Mouse (Mus musculus): ENCODE measurements at regions not wholly inside any gene's neighbourhood (a gene's known extent, or its start where the extent isn't known, plus 50 kb on each side); places are given as distances from the start of the nearest gene placed in this dataset.
A peak's percentile ranks its signal among the peaks of the same experiment; 100 is the strongest.

DNA sequence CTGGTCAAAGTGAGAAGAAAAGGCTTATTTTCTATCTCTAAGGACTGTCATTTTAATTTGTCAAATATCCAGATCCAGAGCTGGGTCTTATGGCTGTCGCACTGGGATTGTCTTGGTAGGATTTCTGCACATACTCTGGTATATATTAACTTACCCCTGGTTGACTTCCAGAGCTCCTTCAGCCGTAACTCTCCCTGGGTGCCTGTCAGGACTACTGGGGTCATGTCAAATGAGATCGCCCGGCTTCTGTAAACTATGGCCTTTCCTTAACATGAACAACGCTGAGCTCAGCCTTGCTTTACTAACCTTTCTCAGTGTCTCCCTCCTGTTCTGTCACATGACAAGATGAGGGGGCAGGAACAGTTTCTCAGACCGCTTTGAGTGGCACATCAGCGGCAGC is 88.1 kb downstream of the Lrrc30 start:
- H3K4me2 ChIP-seq (ENCODE audit: low read length), result no peak overlapping the region
- 95% methylated on average over 7 of the region's 7 CpGs for WGBS
- no peak overlapping the region for H3K27ac ChIP-seq (replicated peaks; ENCODE audit: low read depth, low read length)

DNA sequence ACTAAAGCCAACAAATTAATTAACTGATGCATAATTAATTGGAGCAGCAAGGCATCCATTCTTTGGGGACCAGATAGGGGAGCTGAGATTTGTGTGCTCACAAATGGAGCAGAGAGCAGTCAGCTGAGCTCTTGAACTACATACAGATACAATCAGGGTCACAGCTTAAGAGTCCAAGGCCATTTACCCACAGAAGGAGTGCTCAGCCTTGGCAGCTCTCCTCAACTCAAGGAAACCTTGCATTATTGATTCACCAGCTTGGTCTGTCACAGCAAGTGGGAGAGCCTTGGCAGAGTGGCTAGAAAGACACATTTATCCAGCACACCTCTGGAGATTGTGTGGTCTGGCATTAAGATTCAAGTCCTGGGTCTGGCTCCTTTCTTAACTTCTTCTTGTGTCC is 100.2 kb downstream of the Lrrc30 start:
- no peak for ATAC-seq (ENCODE audit: low FRiP score, low TSS enrichment)
- Histone ChIP-seq H3K9ac (replicated peaks; ENCODE audit: low read length) (no peak overlapping the region), H3K9me3 (ENCODE audit: control insufficient read depth, low read length) (no peaks in the 10 kb centered on the region), H3K27me3 (ENCODE audit: control insufficient read depth, insufficient read depth, low read length) (no peaks in the 10 kb centered on the region), H3K27ac (replicated peaks; ENCODE audit: low read depth, low read length) (no peak overlapping the region), H3K4me2 (ENCODE audit: low read length) (no peak overlapping the region), H3K36me3 (ENCODE audit: control insufficient read depth, insufficient read depth, low read length) (no peaks in the 10 kb centered on the region), H3K4me3 (replicated peaks; ENCODE audit: low read depth, low read length) (no peak overlapping the region), H3K4me1 (ENCODE audit: control insufficient read depth, insufficient read depth, low read length) (no peaks in the 10 kb centered on the region)
- DNase-seq, result peak; percentile 28

More for the DNA sequence above, 88.1 kb downstream of the Lrrc30 start:
- Histone ChIP-seq H3K4me3 (replicated peaks; ENCODE audit: low read depth, low read length) (no peak overlapping the region), H3K9ac (replicated peaks; ENCODE audit: low read length) (no peak overlapping the region), H3K36me3 (ENCODE audit: control insufficient read depth, insufficient read depth, low read length) (no peaks in the 10 kb centered on the region), H3K9me3 (ENCODE audit: control insufficient read depth, low read length) (no peaks in the 10 kb centered on the region), H3K4me1 (ENCODE audit: control insufficient read depth, insufficient read depth, low read length) (no peaks in the 10 kb centered on the region), H3K27me3 (ENCODE audit: control insufficient read depth, insufficient read depth, low read length) (no peaks in the 10 kb centered on the region)
- ATAC-seq (ENCODE audit: low FRiP score, low TSS enrichment), result no peak
- DNase-seq, result no peak

DNA sequence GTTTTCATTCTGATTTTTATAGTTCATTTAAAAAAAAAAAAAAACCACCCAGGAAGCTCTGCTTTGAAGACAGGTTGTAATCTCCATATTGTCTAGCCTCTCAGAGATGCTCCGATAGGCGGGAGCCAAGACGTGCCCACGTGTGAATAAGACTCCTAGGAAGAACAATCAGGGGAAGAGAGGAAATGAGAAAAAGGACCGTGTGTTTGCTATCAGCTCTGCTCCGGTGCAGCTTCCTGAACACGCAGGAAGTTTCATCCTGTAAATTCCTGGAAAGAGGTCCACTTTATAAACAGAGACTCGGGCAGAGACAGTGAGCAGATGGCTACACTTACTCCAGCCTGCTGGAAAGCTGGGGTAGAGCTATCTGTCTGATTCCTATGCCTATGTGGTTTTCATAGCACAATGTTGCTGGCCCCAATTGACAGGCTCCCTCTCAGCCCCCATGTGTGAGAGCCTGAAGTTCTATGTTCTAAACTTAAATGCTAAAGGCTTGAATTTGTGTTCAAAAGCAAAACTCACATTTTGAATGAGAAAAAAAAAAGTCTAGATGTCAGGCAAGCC is 111.6 kb downstream of the Lrrc30 start:
- no peak for ATAC-seq (ENCODE audit: low FRiP score, low TSS enrichment)
- H3K27ac ChIP-seq (replicated peaks; ENCODE audit: low read depth, low read length), result no peak overlapping the region
- WGBS, result 82% methylated on average over 8 of the region's 8 CpGs

DNA sequence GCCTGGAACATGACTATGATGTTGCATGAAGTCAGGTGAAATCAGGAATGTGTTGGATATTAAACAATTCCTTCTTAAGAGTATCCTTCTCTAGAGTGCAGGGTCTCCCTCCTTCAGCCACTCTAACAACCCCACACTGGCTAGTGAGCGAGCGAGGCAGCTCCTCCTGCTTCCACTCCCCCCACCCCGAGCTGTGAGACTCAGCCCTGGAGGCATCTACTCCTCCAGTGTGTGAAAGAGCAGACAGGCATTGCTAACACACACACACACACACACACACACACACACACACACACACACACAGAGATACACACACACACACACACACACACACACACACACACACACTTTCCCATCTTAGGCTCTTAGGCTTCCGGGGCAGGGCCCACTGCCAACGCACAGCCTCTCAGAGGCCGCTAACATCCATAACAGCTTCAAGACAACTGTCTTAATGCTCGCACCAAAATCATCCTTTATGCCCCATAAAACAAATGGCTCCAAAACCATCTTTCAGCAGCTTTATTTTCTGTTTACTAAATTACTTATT is 116.8 kb downstream of the Lrrc30 start:
- H3K9me3 ChIP-seq (ENCODE audit: control insufficient read depth, low read length), result no peaks in the 10 kb centered on the region
- no peaks in the 10 kb centered on the region for H3K36me3 ChIP-seq (ENCODE audit: control insufficient read depth, insufficient read depth, low read length)
- H3K4me3 ChIP-seq (replicated peaks; ENCODE audit: low read depth, low read length), result no peak overlapping the region
- H3K27me3 ChIP-seq (ENCODE audit: control insufficient read depth, insufficient read depth, low read length), result no peaks in the 10 kb centered on the region
- 83% methylated on average over 7 of the region's 7 CpGs for WGBS
- ATAC-seq (ENCODE audit: low FRiP score, low TSS enrichment) (no peak), DNase-seq (no peak)
- no peak overlapping the region for H3K9ac ChIP-seq (replicated peaks; ENCODE audit: low read length)
- no peak overlapping the region for H3K27ac ChIP-seq (replicated peaks; ENCODE audit: low read depth, low read length)
- H3K4me2 ChIP-seq (ENCODE audit: low read length), result no peak overlapping the region
- H3K4me1 ChIP-seq (ENCODE audit: control insufficient read depth, insufficient read depth, low read length), result no peaks in the 10 kb centered on the region

More for the DNA sequence above, 111.6 kb downstream of the Lrrc30 start:
- no peak overlapping the region for H3K4me2 ChIP-seq (ENCODE audit: low read length)
- no peaks in the 10 kb centered on the region for H3K9me3 ChIP-seq (ENCODE audit: control insufficient read depth, low read length)
- no peaks in the 10 kb centered on the region for H3K36me3 ChIP-seq (ENCODE audit: control insufficient read depth, insufficient read depth, low read length)
- no peak overlapping the region for H3K4me3 ChIP-seq (replicated peaks; ENCODE audit: low read depth, low read length)
- H3K4me1 ChIP-seq (ENCODE audit: control insufficient read depth, insufficient read depth, low read length), result no peaks in the 10 kb centered on the region
- no peak overlapping the region for H3K9ac ChIP-seq (replicated peaks; ENCODE audit: low read length)
- no peaks in the 10 kb centered on the region for H3K27me3 ChIP-seq (ENCODE audit: control insufficient read depth, insufficient read depth, low read length)
- no peak for DNase-seq

DNA sequence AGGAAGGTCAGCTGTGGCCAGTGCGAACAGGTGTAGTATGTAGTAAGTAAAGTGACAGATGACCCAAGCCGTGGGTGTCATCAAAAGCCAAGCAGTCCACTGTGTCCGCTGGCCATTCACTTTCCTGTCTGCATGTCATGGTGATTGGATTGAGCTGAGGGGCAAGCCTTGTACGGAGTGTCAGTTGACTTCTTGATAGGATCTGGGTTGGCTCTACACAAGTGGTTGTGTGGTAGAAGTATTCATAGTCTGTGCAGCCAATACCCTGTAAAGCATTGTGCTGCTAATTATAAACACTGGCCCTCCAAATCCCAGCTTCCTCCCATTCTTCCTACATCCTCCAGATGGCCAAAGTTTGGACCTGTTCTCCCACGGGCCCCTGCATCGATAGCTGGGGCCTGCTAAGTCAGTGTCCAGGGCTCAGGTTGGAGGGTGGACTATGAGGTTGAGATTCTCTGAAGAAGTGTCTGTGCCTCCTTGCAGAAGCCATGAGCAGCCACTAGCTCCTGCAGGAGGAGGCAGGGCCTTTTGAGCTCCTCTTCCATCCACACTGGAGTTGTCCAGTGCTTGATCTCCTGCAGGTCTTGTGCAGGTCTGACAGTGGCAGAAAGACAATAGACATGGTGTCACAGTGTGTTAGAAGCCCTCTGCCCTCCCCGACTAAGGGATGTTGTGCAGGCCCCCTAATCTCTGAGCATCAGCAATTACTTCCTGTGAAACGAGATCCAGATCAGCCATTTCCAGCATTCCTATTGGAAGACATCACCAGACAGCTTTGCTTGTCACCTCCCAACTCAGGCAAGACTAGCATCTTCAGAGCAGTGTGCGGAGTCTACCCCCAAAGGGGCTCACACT is 117.9 kb downstream of the Lrrc30 start:
- Histone ChIP-seq H3K4me1 (ENCODE audit: control insufficient read depth, insufficient read depth, low read length) (no peaks in the 10 kb centered on the region), H3K4me3 (replicated peaks; ENCODE audit: low read depth, low read length) (no peak overlapping the region), H3K4me2 (ENCODE audit: low read length) (no peak overlapping the region), H3K27ac (replicated peaks; ENCODE audit: low read depth, low read length) (no peak overlapping the region), H3K9ac (replicated peaks; ENCODE audit: low read length) (no peak overlapping the region), H3K9me3 (ENCODE audit: control insufficient read depth, low read length) (no peaks in the 10 kb centered on the region), H3K36me3 (ENCODE audit: control insufficient read depth, insufficient read depth, low read length) (no peaks in the 10 kb centered on the region), H3K27me3 (ENCODE audit: control insufficient read depth, insufficient read depth, low read length) (no peaks in the 10 kb centered on the region)
- DNase-seq (no peak), ATAC-seq (ENCODE audit: low FRiP score, low TSS enrichment) (no peak)
- 76% methylated on average over 9 of the region's 9 CpGs for WGBS

DNA sequence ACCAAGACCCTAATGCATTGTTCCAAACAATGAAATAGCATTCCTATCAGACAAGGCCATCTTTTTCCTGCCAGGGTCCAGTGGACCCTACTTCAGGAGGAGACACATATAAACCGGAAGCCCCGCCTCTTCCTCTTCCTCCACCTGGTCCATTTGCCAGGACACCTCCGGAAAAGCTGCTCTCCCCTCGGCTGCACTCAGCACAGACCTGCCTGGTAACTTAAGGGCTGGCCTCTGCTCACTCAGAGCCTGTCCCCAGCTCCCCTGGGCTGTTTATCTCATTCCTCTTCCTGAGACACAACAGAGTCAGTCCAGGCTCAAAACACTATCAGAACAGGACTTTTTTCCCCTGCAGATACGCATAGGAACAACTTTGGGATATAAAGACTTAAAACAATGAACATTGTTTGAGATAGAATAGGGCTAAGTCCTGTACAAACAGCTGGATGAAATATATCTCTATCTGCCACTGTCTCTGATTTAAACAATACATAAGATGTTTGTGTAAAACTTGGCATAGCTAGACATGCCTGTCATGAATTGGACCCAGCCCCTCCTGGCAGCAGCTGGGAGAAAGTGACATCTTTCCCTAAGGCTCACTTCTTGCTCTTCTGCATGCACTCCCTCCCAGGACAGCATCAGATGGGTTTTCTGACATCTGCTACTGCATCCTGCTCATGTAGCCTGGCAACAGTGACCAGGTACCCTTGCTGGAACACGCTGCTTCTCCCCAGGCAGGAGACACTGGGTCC is 119.6 kb downstream of the Lrrc30 start:
- Histone ChIP-seq H3K4me2 (ENCODE audit: low read length) (no peak overlapping the region), H3K9me3 (ENCODE audit: control insufficient read depth, low read length) (no peaks in the 10 kb centered on the region), H3K9ac (replicated peaks; ENCODE audit: low read length) (no peak overlapping the region), H3K4me1 (ENCODE audit: control insufficient read depth, insufficient read depth, low read length) (no peaks in the 10 kb centered on the region), H3K4me3 (replicated peaks; ENCODE audit: low read depth, low read length) (no peak overlapping the region), H3K36me3 (ENCODE audit: control insufficient read depth, insufficient read depth, low read length) (no peaks in the 10 kb centered on the region), H3K27me3 (ENCODE audit: control insufficient read depth, insufficient read depth, low read length) (no peaks in the 10 kb centered on the region), H3K27ac (replicated peaks; ENCODE audit: low read depth, low read length) (0 out of 2 replicates have a peak overlapping the region, but pooled peaks have one; percentile 13)
- ATAC-seq (ENCODE audit: low FRiP score, low TSS enrichment) (no peak), DNase-seq (no peak)
- 81% methylated on average over 6 of the region's 6 CpGs for WGBS

DNA sequence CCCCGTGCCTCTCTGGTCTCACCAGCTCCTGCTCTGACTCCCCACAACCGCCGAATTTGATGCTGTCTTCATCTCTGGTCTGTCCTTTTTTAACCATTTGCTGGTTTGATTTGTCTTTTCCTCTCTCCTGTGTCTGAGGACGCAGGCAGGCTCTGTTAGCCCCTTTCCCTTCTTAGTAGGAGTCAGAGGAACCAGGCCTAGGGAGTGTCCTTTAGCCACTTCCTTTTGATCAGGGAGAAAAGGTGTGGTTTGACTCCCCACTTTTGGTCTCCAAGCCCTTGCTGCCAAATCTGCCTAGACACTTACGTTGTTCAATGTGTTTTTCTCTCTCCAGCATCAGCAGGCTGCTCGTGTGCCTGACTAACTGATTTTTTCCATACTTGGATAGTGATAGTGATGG is 120.5 kb downstream of the Lrrc30 start:
- Histone ChIP-seq H3K36me3 (ENCODE audit: control insufficient read depth, insufficient read depth, low read length) (no peaks in the 10 kb centered on the region), H3K4me2 (ENCODE audit: low read length) (no peak overlapping the region), H3K9ac (replicated peaks; ENCODE audit: low read length) (no peak overlapping the region), H3K4me3 (replicated peaks; ENCODE audit: low read depth, low read length) (no peak overlapping the region), H3K4me1 (ENCODE audit: control insufficient read depth, insufficient read depth, low read length) (no peaks in the 10 kb centered on the region), H3K27me3 (ENCODE audit: control insufficient read depth, insufficient read depth, low read length) (no peaks in the 10 kb centered on the region), H3K27ac (replicated peaks; ENCODE audit: low read depth, low read length) (no peak overlapping the region), H3K9me3 (ENCODE audit: control insufficient read depth, low read length) (no peaks in the 10 kb centered on the region)
- DNase-seq (no peak), ATAC-seq (ENCODE audit: low FRiP score, low TSS enrichment) (no peak)
- WGBS, result 85% methylated on average over 6 of the region's 6 CpGs

DNA sequence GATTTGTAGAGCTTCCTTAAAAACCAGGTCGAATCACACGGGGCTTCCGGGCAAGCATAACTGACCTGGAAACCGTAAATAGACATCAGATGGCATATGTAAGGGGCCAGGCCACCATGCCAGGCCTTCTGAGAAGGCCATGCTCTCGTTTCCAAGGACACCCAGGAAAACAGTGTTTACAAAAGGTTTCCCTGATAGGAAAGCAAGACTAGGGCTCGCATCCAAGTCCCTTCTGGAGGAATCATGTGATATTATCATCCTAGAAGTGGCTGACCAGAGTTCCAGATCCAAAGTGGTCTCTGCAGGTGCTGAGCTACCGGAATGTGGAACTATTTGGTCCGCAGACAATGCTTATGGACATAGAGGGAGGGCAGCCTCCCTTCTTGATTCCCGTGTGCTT is 122.6 kb downstream of the Lrrc30 start:
- Histone ChIP-seq H3K9ac (replicated peaks; ENCODE audit: low read length) (no peak overlapping the region), H3K9me3 (ENCODE audit: control insufficient read depth, low read length) (no peaks in the 10 kb centered on the region), H3K36me3 (ENCODE audit: control insufficient read depth, insufficient read depth, low read length) (no peaks in the 10 kb centered on the region), H3K4me1 (ENCODE audit: control insufficient read depth, insufficient read depth, low read length) (no peaks in the 10 kb centered on the region), H3K4me3 (replicated peaks; ENCODE audit: low read depth, low read length) (no peak overlapping the region), H3K4me2 (ENCODE audit: low read length) (no peak overlapping the region), H3K27me3 (ENCODE audit: control insufficient read depth, insufficient read depth, low read length) (no peaks in the 10 kb centered on the region), H3K27ac (replicated peaks; ENCODE audit: low read depth, low read length) (no peak overlapping the region)
- 92% methylated on average over 9 of the region's 9 CpGs for WGBS
- ATAC-seq (ENCODE audit: low FRiP score, low TSS enrichment) (no peak), DNase-seq (no peak)

Measured in midbrain, embryonic 14.5 days (tissue).